Mouse (Mus musculus) bone marrow, adult 2 months (tissue): ENCODE results near the gene Oosp2.

ENCODE experiments used
- CTCF ChIP-seq: fragments of 200-500 bp; IDR thresholded peaks from 2 replicates; pipeline ENCODE4 v1.5.1; 2011; ENCODE audit warnings: low read length, control low read depth; ENCODE audit not compliant: control insufficient read depth, insufficient read depth
- POLR2A ChIP-seq: fragments of 200-500 bp; IDR thresholded peaks from 2 replicates; pipeline ENCODE4 v1.6.1; 2011; ENCODE audit warnings: low read depth, mild to moderate bottlenecking, control low read depth, low read length, borderline replicate concordance; ENCODE audit not compliant: control insufficient read depth

DNA sequence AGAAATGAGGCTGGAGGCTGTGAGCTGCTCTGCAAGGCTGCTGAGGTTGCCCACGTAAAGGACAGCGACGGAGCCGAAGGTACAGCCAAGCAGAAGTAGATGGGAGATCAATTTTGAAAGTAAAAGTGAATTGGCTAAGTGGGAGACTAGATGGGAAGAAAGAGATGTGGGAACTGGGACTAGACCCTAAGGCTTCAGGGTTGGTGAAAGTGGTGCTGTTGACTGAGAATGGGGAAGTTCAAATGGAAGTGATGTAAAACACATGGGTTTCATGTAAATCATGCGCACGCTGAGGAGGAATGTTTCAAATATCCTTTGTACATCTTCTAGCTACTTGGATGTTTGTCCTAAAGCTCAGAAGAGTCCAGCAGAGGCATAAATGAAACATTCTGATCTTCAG lies 38.0 kb upstream of the Oosp2 start:
- TF ChIP-seq POLR2A (no peak), CTCF (no peak)
